Mouse (Mus musculus) lung, embryonic 14.5 days (tissue): ENCODE measurements at regions not wholly inside any gene's neighbourhood (a gene's known extent, or its start where the extent isn't known, plus 50 kb on each side); places are given as distances from the start of the nearest gene placed in this dataset.
A peak's percentile ranks its signal among the peaks of the same experiment; 100 is the strongest.

Experiments
- ATAC-seq: fragments of 200-750 bp; cut with Nextera tagmentation; 2 replicates; pipeline ENCODE4 v1.8.0; 2017; ENCODE audit warnings: mild to moderate bottlenecking, moderate TSS enrichment, moderate library complexity; ENCODE audit not compliant: insufficient read depth
- DNase-seq: peaks from one replicate; pipeline ENCODE4 v3.0.0-alpha.2; 2015
- H3K27ac ChIP-seq: fragments of 300-500 bp; sonication (generic); 2 replicates; pipeline ENCODE4 v1.5.1; 2014; ENCODE audit warnings: low read depth, mild to moderate bottlenecking, moderate library complexity
- H3K27me3 ChIP-seq: fragments of 300-500 bp; sonication (generic); 2 replicates; pipeline ENCODE4 v1.6.1; 2014; ENCODE audit warnings: low read length, control low read depth; ENCODE audit not compliant: insufficient read depth
- H3K36me3 ChIP-seq: fragments of 300-500 bp; sonication (generic); 2 replicates; pipeline ENCODE4 v1.6.1; 2014; ENCODE audit warnings: control low read depth; ENCODE audit not compliant: insufficient read depth
- H3K4me1 ChIP-seq: fragments of 300-500 bp; sonication (generic); 2 replicates; pipeline ENCODE4 v1.6.1; 2014; ENCODE audit warnings: antibody characterized with exemption, control low read depth; ENCODE audit not compliant: insufficient read depth
- H3K4me2 ChIP-seq: fragments of 300-500 bp; sonication (generic); 2 replicates; pipeline ENCODE4 v1.6.1; 2014; ENCODE audit warnings: mild to moderate bottlenecking
- H3K4me3 ChIP-seq: fragments of 300-500 bp; sonication (generic); 2 replicates; pipeline ENCODE4 v1.5.1; 2014; ENCODE audit warnings: low read depth, low read length
- H3K9ac ChIP-seq: fragments of 300-500 bp; sonication (generic); 2 replicates; pipeline ENCODE4 v1.6.1; 2014
- H3K9me3 ChIP-seq: fragments of 300-500 bp; sonication (generic); 2 replicates; pipeline ENCODE4 v1.6.1; 2016; ENCODE audit warnings: low read depth, low read length, control low read depth
- CTCF ChIP-seq: IDR thresholded peaks from 2 replicates; pipeline ENCODE4 v1.5.1; 2016; ENCODE audit warnings: antibody characterized with exemption, low read depth
- WGBS: fragments of 180-500 bp; shearing (Covaris S2); extraction: QIAGEN DNeasy Blood & Tissue Kit; methylation state at CpG from one replicate; pipeline ENCODE4 v1.1.7; 2014; 5-methylcytosine and 5-hydroxymethylcytosine counted together

GRCm38 (mm10) chr13:16343280-16343945 lies 331.8 kb downstream of the Inhba start:
- no peak for TF ChIP-seq CTCF
- no peaks in the 10 kb centered on the region for H3K9me3 ChIP-seq
- no peaks in the 10 kb centered on the region for H3K4me1 ChIP-seq
- no peak overlapping the region for H3K4me2 ChIP-seq
- DNase-seq (peak; percentile 74), ATAC-seq (peak; percentile 95)
- H3K9ac ChIP-seq: no peak overlapping the region
- WGBS: 41% methylated on average over 4 of the region's 4 CpGs
- H3K27me3 ChIP-seq: no peaks in the 10 kb centered on the region
- H3K27ac ChIP-seq: peak overlapping the region; percentile 26; the same call in 1 of the 2 replicates
- no peak overlapping the region for H3K4me3 ChIP-seq
- H3K36me3 ChIP-seq: no peaks in the 10 kb centered on the region

GRCm38 (mm10) chr13:16349353-16349752 lies 337.7 kb downstream of the Inhba start:
- Histone ChIP-seq H3K9me3 (no peaks in the 10 kb centered on the region), H3K4me3 (no peak overlapping the region), H3K27ac (no peak overlapping the region), H3K4me1 (no peaks in the 10 kb centered on the region), H3K27me3 (no peaks in the 10 kb centered on the region), H3K4me2 (no peak overlapping the region), H3K9ac (no peak overlapping the region), H3K36me3 (no peaks in the 10 kb centered on the region)
- ATAC-seq (no peak), DNase-seq (no peak)
- 13% methylated on average over 1 of the region's 1 CpGs for WGBS
- TF ChIP-seq CTCF: no peak

DNA sequence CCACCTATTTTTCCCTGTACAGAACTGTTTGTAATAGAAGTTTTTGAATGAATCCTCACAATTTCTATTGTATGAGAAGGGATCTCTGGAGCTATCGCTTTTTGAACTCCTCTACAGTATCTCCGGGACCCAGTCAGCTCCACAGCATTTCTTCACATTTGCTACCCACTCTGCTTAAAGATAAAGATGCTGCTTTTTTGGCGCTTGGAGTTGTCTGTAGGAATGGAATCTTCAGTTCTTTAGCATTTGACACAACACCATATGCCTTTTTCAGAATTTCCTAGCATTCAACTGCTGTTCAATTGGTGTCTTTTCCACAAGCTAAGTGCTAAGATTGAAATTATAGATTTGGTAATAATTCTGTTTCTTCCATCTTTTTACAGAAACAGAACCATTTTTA lies 338.4 kb downstream of the Inhba start:
- H3K9me3 ChIP-seq: no peaks in the 10 kb centered on the region
- no peak overlapping the region for H3K4me3 ChIP-seq
- TF ChIP-seq CTCF: no peak
- no peak for DNase-seq
- H3K36me3 ChIP-seq: no peaks in the 10 kb centered on the region
- H3K4me2 ChIP-seq: no peak overlapping the region
- no peak overlapping the region for H3K9ac ChIP-seq
- ATAC-seq: no peak
- no peaks in the 10 kb centered on the region for H3K4me1 ChIP-seq
- H3K27ac ChIP-seq: no peak overlapping the region
- WGBS: 82% methylated on average over 3 of the region's 3 CpGs
- H3K27me3 ChIP-seq: no peaks in the 10 kb centered on the region

- H3K9ac ChIP-seq: no peak overlapping the region
- H3K9me3 ChIP-seq: no peaks in the 10 kb centered on the region
- no peak overlapping the region for H3K4me2 ChIP-seq
- no peak for ATAC-seq
- no peak for DNase-seq
- H3K27ac ChIP-seq: no peak overlapping the region
- H3K36me3 ChIP-seq: no peaks in the 10 kb centered on the region
- TF ChIP-seq CTCF: no peak
- H3K4me3 ChIP-seq: no peak overlapping the region
- no peaks in the 10 kb centered on the region for H3K27me3 ChIP-seq
- no peaks in the 10 kb centered on the region for H3K4me1 ChIP-seq
- 93% methylated on average over 1 of the region's 1 CpGs for WGBS
These were observed 343.7 kb downstream of the Inhba start for GRCm38 (mm10) chr13:16355316-16355715.

- ATAC-seq (0 out of 2 replicates have a peak, but pooled peaks have one; percentile 52), DNase-seq (peak; percentile 60)
- Histone ChIP-seq H3K9ac (no peak overlapping the region), H3K36me3 (no peaks in the 10 kb centered on the region), H3K27ac (no peak overlapping the region), H3K9me3 (no peaks in the 10 kb centered on the region), H3K4me1 (no peaks in the 10 kb centered on the region), H3K27me3 (no peaks in the 10 kb centered on the region), H3K4me3 (no peak overlapping the region), H3K4me2 (no peak overlapping the region)
- TF ChIP-seq CTCF: no peak
- WGBS: 61% methylated on average over 5 of the region's 5 CpGs
These were observed 367.8 kb downstream of the Inhba start for GRCm38 (mm10) chr13:16379492-16379891.

DNA sequence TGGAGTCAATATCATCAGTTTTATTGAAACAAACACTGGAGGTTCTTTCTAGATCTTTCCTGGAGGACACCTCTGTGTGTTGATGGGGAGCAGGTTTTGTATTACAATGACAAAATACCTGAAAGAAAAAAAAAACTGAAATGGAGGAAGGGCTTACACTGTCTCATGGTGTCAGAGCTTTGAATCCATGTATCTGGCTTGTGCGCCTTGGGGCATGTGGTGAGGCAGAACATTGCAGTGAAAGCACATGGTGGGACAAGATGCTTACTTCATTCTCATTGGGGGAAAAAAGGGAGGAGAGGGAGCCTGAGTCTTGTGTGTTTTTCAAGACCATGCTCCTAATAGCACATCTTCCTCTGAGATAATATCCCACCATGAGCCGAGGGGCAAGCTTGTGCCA lies 368.3 kb downstream of the Inhba start:
- H3K4me1 ChIP-seq: no peaks in the 10 kb centered on the region
- DNase-seq: no peak
- H3K9me3 ChIP-seq: no peaks in the 10 kb centered on the region
- H3K9ac ChIP-seq: no peak overlapping the region
- no peaks in the 10 kb centered on the region for H3K27me3 ChIP-seq
- WGBS: 88% methylated on average over 2 of the region's 2 CpGs
- no peak overlapping the region for H3K4me2 ChIP-seq
- no peak overlapping the region for H3K4me3 ChIP-seq
- no peaks in the 10 kb centered on the region for H3K36me3 ChIP-seq
- no peak overlapping the region for H3K27ac ChIP-seq
- no peak for TF ChIP-seq CTCF
- no peak for ATAC-seq

- DNase-seq (no peak), ATAC-seq (no peak)
- no peak overlapping the region for H3K27ac ChIP-seq
- H3K4me1 ChIP-seq: no peaks in the 10 kb centered on the region
- no peaks in the 10 kb centered on the region for H3K9me3 ChIP-seq
- no peak for TF ChIP-seq CTCF
- H3K9ac ChIP-seq: no peak overlapping the region
- no peak overlapping the region for H3K4me2 ChIP-seq
- no peak overlapping the region for H3K4me3 ChIP-seq
- no peaks in the 10 kb centered on the region for H3K27me3 ChIP-seq
- WGBS: 64% methylated on average over 5 of the region's 5 CpGs
- H3K36me3 ChIP-seq: no peaks in the 10 kb centered on the region
These were observed 371.4 kb downstream of the Inhba start for GRCm38 (mm10) chr13:16382936-16383511.
